Mouse (Mus musculus) cerebellum, postnatal 36 days (tissue): ENCODE data around the gene 1700020N01Rik.

Experiments used
- DNase-seq, 2 experiments: peaks; one replicate each; pipeline ENCODE4 v3.0.0; 2021 to 2022; ENCODE audit warnings: mixed read lengths in 2 of 2

The 1700020N01Rik gene

GRCm38 (mm10) chr10:21592896-21593380 lies at the start of gene 1700020N01Rik:
TSS of gene 1700020N01Rik (plus strand) at chr10:21593145.
- no peak for DNase-seq

- DNase-seq: no peak
Observed at GRCm38 (mm10) chr10:21543576-21544278, 49.2 kb upstream of the 1700020N01Rik start.

- DNase-seq: no peak
Observed at GRCm38 (mm10) chr10:21544721-21545120, 48.2 kb upstream of the 1700020N01Rik start.

- DNase-seq: no peak
Observed at GRCm38 (mm10) chr10:21545446-21545845, 47.5 kb upstream of the 1700020N01Rik start.

- no peak for DNase-seq
Observed at GRCm38 (mm10) chr10:21548871-21549505, 44.0 kb upstream of the 1700020N01Rik start.

- no peak for DNase-seq
Observed at GRCm38 (mm10) chr10:21552967-21553682, 39.8 kb upstream of the 1700020N01Rik start.

- no peak for DNase-seq
Observed at GRCm38 (mm10) chr10:21553683-21554035, 39.3 kb upstream of the 1700020N01Rik start.

GRCm38 (mm10) chr10:21554896-21555580 lies 37.9 kb upstream of the 1700020N01Rik start:
- DNase-seq: no peak

GRCm38 (mm10) chr10:21559769-21560168 lies 33.2 kb upstream of the 1700020N01Rik start:
- no peak for DNase-seq

- no peak for DNase-seq
Observed at GRCm38 (mm10) chr10:21561181-21561580, 31.8 kb upstream of the 1700020N01Rik start.

GRCm38 (mm10) chr10:21563446-21563845 lies 29.5 kb upstream of the 1700020N01Rik start:
- DNase-seq: no peak

- DNase-seq: no peak
Observed at GRCm38 (mm10) chr10:21564189-21564588, 28.8 kb upstream of the 1700020N01Rik start.

GRCm38 (mm10) chr10:21566074-21566473 lies 26.9 kb upstream of the 1700020N01Rik start:
- no peak for DNase-seq

- no peak for DNase-seq
Observed at GRCm38 (mm10) chr10:21571615-21572014, 21.3 kb upstream of the 1700020N01Rik start.

GRCm38 (mm10) chr10:21573713-21574112 lies 19.2 kb upstream of the 1700020N01Rik start:
- no peak for DNase-seq

- no peak for DNase-seq
Observed at GRCm38 (mm10) chr10:21575806-21576378, 17.1 kb upstream of the 1700020N01Rik start.

- no peak for DNase-seq
Observed at GRCm38 (mm10) chr10:21577798-21578197, 15.1 kb upstream of the 1700020N01Rik start.

GRCm38 (mm10) chr10:21581546-21581945 lies 11.4 kb upstream of the 1700020N01Rik start:
- no peak for DNase-seq

GRCm38 (mm10) chr10:21587041-21587440 lies 5.9 kb upstream of the 1700020N01Rik start:
- no peak for DNase-seq

GRCm38 (mm10) chr10:21588007-21588852 lies 4.7 kb upstream of the 1700020N01Rik start:
- peak in 1 of 2 experiments; percentile 15 for DNase-seq

- DNase-seq: peak; percentile 70 to 76
Observed at GRCm38 (mm10) chr10:21600931-21601330, 8.0 kb downstream of the 1700020N01Rik start.

- no peak for DNase-seq
Observed at GRCm38 (mm10) chr10:21604476-21604875, 11.5 kb downstream of the 1700020N01Rik start.
